Mouse (Mus musculus): ENCODE results near the gene Dnajc6. TPM values are rescaled to one million over a fixed set of nuclear protein-coding genes. Genes with fewer than 3 reads are reported as not detected.

Dnajc6 gene
- polyA plus RNA-seq, 1 experiment from 2014 or later = 4.0 TPM

DNA sequence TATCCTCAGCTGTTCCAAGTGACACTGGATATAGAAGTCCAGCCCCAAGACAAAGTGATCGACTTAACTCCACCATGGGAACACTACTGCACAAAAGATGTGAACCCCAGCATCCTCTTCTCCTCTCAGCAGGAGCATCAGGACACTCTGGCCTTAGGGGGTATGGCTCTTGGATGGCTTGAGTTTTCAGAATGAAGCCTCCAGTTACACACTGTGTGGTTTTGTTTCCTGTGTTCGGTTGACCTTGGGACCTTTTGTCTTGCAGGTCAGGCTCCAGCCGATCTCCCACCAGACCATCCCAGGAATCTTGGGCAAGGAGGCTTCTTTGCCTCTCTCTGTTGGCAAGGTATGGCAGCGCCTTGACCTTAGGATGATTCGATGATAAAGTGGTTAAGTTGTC, 120.1 kb downstream of the Dnajc6 start:
- DNase-seq (ENCODE audit: low spot score) = no peak
- no peaks in the 10 kb centered on the region for H3K4me1 ChIP-seq (replicated peaks; ENCODE audit: control insufficient read depth, insufficient read depth, low read length)
- no peak overlapping the region for H3K4me3 ChIP-seq (ENCODE audit: low read depth, low read length)
- no peaks in the 10 kb centered on the region for H3K36me3 ChIP-seq (ENCODE audit: control insufficient read depth, insufficient read depth, low read length)
- no peak overlapping the region for H3K9ac ChIP-seq (ENCODE audit: low read length)
- WGBS = 84% methylated on average over 5 of the region's 5 CpGs
- ATAC-seq (replicated peaks; ENCODE audit: low FRiP score) = no peak
- no peaks in the 10 kb centered on the region for H3K9me3 ChIP-seq (ENCODE audit: control insufficient read depth, low read length)
- H3K4me2 ChIP-seq (ENCODE audit: low read depth, low read length, severe bottlenecking) = no peak overlapping the region
- no peak overlapping the region for H3K27ac ChIP-seq (ENCODE audit: low read depth, low read length)
- H3K27me3 ChIP-seq (ENCODE audit: control insufficient read depth, insufficient read depth, low read length) = no peaks in the 10 kb centered on the region

GRCm38 (mm10) chr4:101617742-101618141, 121.3 kb downstream of the Dnajc6 start:
- no peaks in the 10 kb centered on the region for H3K4me1 ChIP-seq (replicated peaks; ENCODE audit: control insufficient read depth, insufficient read depth, low read length)
- no peak overlapping the region for H3K4me2 ChIP-seq (ENCODE audit: low read depth, low read length, severe bottlenecking)
- no peak overlapping the region for H3K27ac ChIP-seq (ENCODE audit: low read depth, low read length)
- H3K27me3 ChIP-seq (ENCODE audit: control insufficient read depth, insufficient read depth, low read length) = no peaks in the 10 kb centered on the region
- no peaks in the 10 kb centered on the region for H3K36me3 ChIP-seq (ENCODE audit: control insufficient read depth, insufficient read depth, low read length)
- no peak for ATAC-seq (replicated peaks; ENCODE audit: low FRiP score)
- H3K9me3 ChIP-seq (ENCODE audit: control insufficient read depth, low read length) = no peaks in the 10 kb centered on the region
- H3K9ac ChIP-seq (ENCODE audit: low read length) = no peak overlapping the region
- 71% methylated on average over 2 of the region's 2 CpGs for WGBS
- DNase-seq (ENCODE audit: low spot score) = no peak
- H3K4me3 ChIP-seq (ENCODE audit: low read depth, low read length) = no peak overlapping the region

- H3K4me1 ChIP-seq (replicated peaks; ENCODE audit: control insufficient read depth, insufficient read depth, low read length) = no peaks in the 10 kb centered on the region
- DNase-seq (ENCODE audit: low spot score) = no peak
- no peak overlapping the region for H3K4me2 ChIP-seq (ENCODE audit: low read depth, low read length, severe bottlenecking)
- WGBS = 70% methylated on average over 2 of the region's 2 CpGs
- no peaks in the 10 kb centered on the region for H3K9me3 ChIP-seq (ENCODE audit: control insufficient read depth, low read length)
- no peaks in the 10 kb centered on the region for H3K36me3 ChIP-seq (ENCODE audit: control insufficient read depth, insufficient read depth, low read length)
- H3K9ac ChIP-seq (ENCODE audit: low read length) = no peak overlapping the region
- ATAC-seq (replicated peaks; ENCODE audit: low FRiP score) = no peak
- H3K27ac ChIP-seq (ENCODE audit: low read depth, low read length) = no peak overlapping the region
- H3K27me3 ChIP-seq (ENCODE audit: control insufficient read depth, insufficient read depth, low read length) = no peaks in the 10 kb centered on the region
- H3K4me3 ChIP-seq (ENCODE audit: low read depth, low read length) = no peak overlapping the region
Measured at GRCm38 (mm10) chr4:101620206-101620605, 123.8 kb downstream of the Dnajc6 start.

- 89% methylated on average over 5 of the region's 5 CpGs for WGBS
Measured at GRCm38 (mm10) chr4:101621241-101621640, 124.8 kb downstream of the Dnajc6 start.

DNA sequence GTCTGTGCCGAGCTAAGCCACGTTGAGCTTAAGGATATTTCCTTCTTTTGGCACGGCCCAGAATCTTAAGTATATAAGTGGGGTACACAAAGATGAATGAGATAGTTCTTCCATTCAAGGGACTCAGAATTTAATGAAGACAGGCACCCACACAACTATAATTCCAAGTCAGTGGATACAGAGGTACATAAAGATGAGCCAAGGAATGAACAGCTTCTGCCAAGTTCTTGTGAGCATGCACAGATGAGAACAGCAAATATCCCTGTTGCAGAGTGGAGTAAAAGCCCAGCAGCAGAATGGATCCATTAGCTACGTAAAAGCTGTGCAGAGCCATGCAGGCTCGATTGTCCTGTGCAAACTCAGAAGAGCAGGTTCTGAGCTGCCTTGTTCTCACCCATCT, 128.8 kb downstream of the Dnajc6 start:
- Histone ChIP-seq H3K4me3 (ENCODE audit: low read depth, low read length) (no peak overlapping the region), H3K27ac (ENCODE audit: low read depth, low read length) (no peak overlapping the region)

More at GRCm38 (mm10) chr4:101621241-101621640, 124.8 kb downstream of the Dnajc6 start:
- no peak for ATAC-seq (replicated peaks; ENCODE audit: low FRiP score)
- Histone ChIP-seq H3K4me2 (ENCODE audit: low read depth, low read length, severe bottlenecking) (no peak overlapping the region), H3K36me3 (ENCODE audit: control insufficient read depth, insufficient read depth, low read length) (no peaks in the 10 kb centered on the region), H3K9ac (ENCODE audit: low read length) (no peak overlapping the region), H3K27ac (ENCODE audit: low read depth, low read length) (no peak overlapping the region), H3K9me3 (ENCODE audit: control insufficient read depth, low read length) (no peaks in the 10 kb centered on the region), H3K4me3 (ENCODE audit: low read depth, low read length) (no peak overlapping the region), H3K4me1 (replicated peaks; ENCODE audit: control insufficient read depth, insufficient read depth, low read length) (no peaks in the 10 kb centered on the region), H3K27me3 (ENCODE audit: control insufficient read depth, insufficient read depth, low read length) (no peaks in the 10 kb centered on the region)
- no peak for DNase-seq (ENCODE audit: low spot score)

DNA sequence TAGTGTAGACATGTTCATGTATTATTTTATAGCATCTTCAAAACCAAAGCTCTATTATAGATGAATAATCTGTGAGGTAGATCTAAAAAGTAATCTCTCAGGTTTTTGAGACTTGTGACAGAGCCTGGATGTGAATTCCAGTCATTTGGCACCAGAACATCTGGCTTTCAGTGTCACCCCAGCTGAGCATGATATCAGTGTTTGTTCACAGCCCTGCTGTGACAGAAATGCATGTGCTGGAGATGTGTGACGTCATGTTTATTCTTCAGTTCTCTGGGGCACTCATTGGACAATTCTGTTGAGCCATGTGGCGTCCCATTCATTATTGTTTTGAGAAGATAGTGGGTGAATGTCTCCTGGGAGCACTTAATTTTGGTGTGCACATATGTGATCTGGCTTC, 139.1 kb downstream of the Dnajc6 start:
- WGBS = 84% methylated on average over 2 of the region's 2 CpGs
- DNase-seq (ENCODE audit: low spot score) (no peak), ATAC-seq (replicated peaks; ENCODE audit: low FRiP score) (no peak)
- no peak overlapping the region for H3K9ac ChIP-seq (ENCODE audit: low read length)
- no peak overlapping the region for H3K4me3 ChIP-seq (ENCODE audit: low read depth, low read length)
- H3K27ac ChIP-seq (ENCODE audit: low read depth, low read length) = no peak overlapping the region
- no peaks in the 10 kb centered on the region for H3K9me3 ChIP-seq (ENCODE audit: control insufficient read depth, low read length)
- H3K4me2 ChIP-seq (ENCODE audit: low read depth, low read length, severe bottlenecking) = no peak overlapping the region
- no peaks in the 10 kb centered on the region for H3K27me3 ChIP-seq (ENCODE audit: control insufficient read depth, insufficient read depth, low read length)
- H3K36me3 ChIP-seq (ENCODE audit: control insufficient read depth, insufficient read depth, low read length) = no peaks in the 10 kb centered on the region
- no peaks in the 10 kb centered on the region for H3K4me1 ChIP-seq (replicated peaks; ENCODE audit: control insufficient read depth, insufficient read depth, low read length)

More for the DNA sequence above, 128.8 kb downstream of the Dnajc6 start:
- 87% methylated on average over 5 of the region's 5 CpGs for WGBS
- H3K36me3 ChIP-seq (ENCODE audit: control insufficient read depth, insufficient read depth, low read length) = no peaks in the 10 kb centered on the region
- no peak overlapping the region for H3K9ac ChIP-seq (ENCODE audit: low read length)
- H3K4me2 ChIP-seq (ENCODE audit: low read depth, low read length, severe bottlenecking) = no peak overlapping the region
- H3K27me3 ChIP-seq (ENCODE audit: control insufficient read depth, insufficient read depth, low read length) = no peaks in the 10 kb centered on the region
- ATAC-seq (replicated peaks; ENCODE audit: low FRiP score) (no peak), DNase-seq (ENCODE audit: low spot score) (no peak)
- no peaks in the 10 kb centered on the region for H3K4me1 ChIP-seq (replicated peaks; ENCODE audit: control insufficient read depth, insufficient read depth, low read length)
- no peaks in the 10 kb centered on the region for H3K9me3 ChIP-seq (ENCODE audit: control insufficient read depth, low read length)

- Histone ChIP-seq H3K9ac (ENCODE audit: low read length) (no peak overlapping the region), H3K4me1 (replicated peaks; ENCODE audit: control insufficient read depth, insufficient read depth, low read length) (no peaks in the 10 kb centered on the region), H3K4me3 (ENCODE audit: low read depth, low read length) (no peak overlapping the region), H3K27ac (ENCODE audit: low read depth, low read length) (no peak overlapping the region), H3K27me3 (ENCODE audit: control insufficient read depth, insufficient read depth, low read length) (no peaks in the 10 kb centered on the region), H3K9me3 (ENCODE audit: control insufficient read depth, low read length) (no peaks in the 10 kb centered on the region), H3K4me2 (ENCODE audit: low read depth, low read length, severe bottlenecking) (no peak overlapping the region), H3K36me3 (ENCODE audit: control insufficient read depth, insufficient read depth, low read length) (no peaks in the 10 kb centered on the region)
- ATAC-seq (replicated peaks; ENCODE audit: low FRiP score) (no peak), DNase-seq (ENCODE audit: low spot score) (no peak)
- WGBS = 91% methylated on average over 1 of the region's 1 CpGs
Measured at GRCm38 (mm10) chr4:101637472-101637871, 141.0 kb downstream of the Dnajc6 start.

GRCm38 (mm10) chr4:101640631-101641030, 144.2 kb downstream of the Dnajc6 start:
- Histone ChIP-seq H3K27ac (ENCODE audit: low read depth, low read length) (no peak overlapping the region), H3K9ac (ENCODE audit: low read length) (no peak overlapping the region), H3K4me3 (ENCODE audit: low read depth, low read length) (no peak overlapping the region), H3K4me1 (replicated peaks; ENCODE audit: control insufficient read depth, insufficient read depth, low read length) (no peaks in the 10 kb centered on the region), H3K9me3 (ENCODE audit: control insufficient read depth, low read length) (no peaks in the 10 kb centered on the region), H3K27me3 (ENCODE audit: control insufficient read depth, insufficient read depth, low read length) (no peaks in the 10 kb centered on the region), H3K4me2 (ENCODE audit: low read depth, low read length, severe bottlenecking) (no peak overlapping the region), H3K36me3 (ENCODE audit: control insufficient read depth, insufficient read depth, low read length) (no peaks in the 10 kb centered on the region)
- WGBS = 78% methylated on average over 5 of the region's 5 CpGs
- ATAC-seq (replicated peaks; ENCODE audit: low FRiP score) (no peak), DNase-seq (ENCODE audit: low spot score) (no peak)

DNA sequence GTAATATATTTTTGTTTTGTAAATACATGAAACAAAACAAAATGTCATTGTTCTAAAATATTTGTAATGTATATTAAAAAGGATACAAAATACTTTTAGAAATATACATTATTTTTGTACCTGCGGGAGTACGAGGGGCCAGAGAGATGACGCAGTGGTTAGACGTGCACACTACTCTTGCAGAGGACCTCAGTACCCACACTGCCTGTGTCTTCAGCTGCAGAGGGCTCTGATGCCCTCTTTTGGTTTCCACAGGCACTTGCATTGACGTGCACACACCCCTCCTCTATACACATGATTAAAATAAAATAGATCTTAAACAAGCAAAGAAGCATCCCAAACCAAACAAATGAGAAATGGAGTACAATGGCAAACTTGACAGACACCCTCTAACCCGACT, 146.3 kb downstream of the Dnajc6 start:
- no peaks in the 10 kb centered on the region; the same call in 1 of the 2 replicates for H3K4me1 ChIP-seq (replicated peaks; ENCODE audit: control insufficient read depth, insufficient read depth, low read length)
- 81% methylated on average over 6 of the region's 6 CpGs for whole genome bisulfite sequencing
- H3K36me3 ChIP-seq (ENCODE audit: control insufficient read depth, insufficient read depth, low read length) = no peaks in the 10 kb centered on the region

More for the DNA sequence above, 146.3 kb downstream of the Dnajc6 start:
- no peak overlapping the region for H3K9ac ChIP-seq (ENCODE audit: low read length)
- no peak overlapping the region for H3K4me3 ChIP-seq (ENCODE audit: low read depth, low read length)
- H3K9me3 ChIP-seq (ENCODE audit: control insufficient read depth, low read length) = no peaks in the 10 kb centered on the region
- no peaks in the 10 kb centered on the region for H3K27me3 ChIP-seq (ENCODE audit: control insufficient read depth, insufficient read depth, low read length)
- H3K27ac ChIP-seq (ENCODE audit: low read depth, low read length) = no peak overlapping the region
- DNase-seq (ENCODE audit: low spot score) (no peak), ATAC-seq (replicated peaks; ENCODE audit: low FRiP score) (no peak)
- H3K4me2 ChIP-seq (ENCODE audit: low read depth, low read length, severe bottlenecking) = no peak overlapping the region

All from forebrain, embryonic 11.5 days (tissue).